Mouse (Mus musculus) stomach, postnatal 0 days (tissue): ENCODE results near the gene Eci2.

Experiments
- CTCF ChIP-seq: IDR thresholded peaks from 2 replicates; pipeline ENCODE4 v1.5.1; 2016; ENCODE audit warnings: antibody characterized with exemption, low read depth, mild to moderate bottlenecking, moderate library complexity
- EP300 ChIP-seq: optimal IDR thresholded peaks from 2 replicates; pipeline ENCODE3; 2016; ENCODE audit warnings: antibody characterized with exemption

DNA sequence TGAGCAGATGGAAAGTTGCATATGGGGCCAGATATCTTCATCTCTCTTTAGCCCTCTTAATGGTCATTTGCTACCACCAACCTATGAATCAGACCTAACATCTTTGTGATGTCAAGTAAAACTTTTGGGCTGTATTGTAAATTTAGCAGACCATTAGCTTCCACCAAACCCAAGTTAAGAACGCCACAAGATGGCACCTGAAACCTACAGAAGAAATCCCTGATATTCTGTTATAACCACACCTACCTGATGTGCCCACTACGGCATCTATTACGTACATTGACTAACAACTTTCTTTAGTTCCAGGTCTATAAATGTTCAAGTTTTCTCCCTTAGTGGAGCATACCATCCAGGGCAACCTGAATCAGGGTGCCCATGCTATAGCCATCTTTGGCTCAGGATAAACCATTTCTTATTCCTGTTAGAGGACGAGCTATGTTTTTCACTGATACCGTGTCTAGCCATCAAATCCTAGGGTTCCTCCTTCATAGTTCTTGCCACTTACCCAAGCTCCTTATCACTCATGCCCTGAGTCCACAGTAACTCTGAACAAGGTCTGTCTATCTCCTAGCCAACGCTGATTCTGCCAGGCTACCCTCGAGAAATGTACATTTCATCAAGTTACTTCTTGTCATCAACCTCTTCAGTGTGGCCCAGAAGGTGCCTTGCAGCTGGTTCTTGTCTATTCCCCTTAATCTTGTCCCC lies 4.2 kb upstream of the Eci2 start:
- TF ChIP-seq CTCF (peak; percentile 53), EP300 (no peak)
